Mouse (Mus musculus) mesoderm, embryonic 11.5 days (tissue): Measurements from ENCODE around the gene Gm29776.

Source experiments
- DNase-seq: peaks from one replicate; pipeline ENCODE4 v3.0.0-alpha.2; 2012; ENCODE audit warnings: low read depth, low spot score

Gene Gm29776

DNA sequence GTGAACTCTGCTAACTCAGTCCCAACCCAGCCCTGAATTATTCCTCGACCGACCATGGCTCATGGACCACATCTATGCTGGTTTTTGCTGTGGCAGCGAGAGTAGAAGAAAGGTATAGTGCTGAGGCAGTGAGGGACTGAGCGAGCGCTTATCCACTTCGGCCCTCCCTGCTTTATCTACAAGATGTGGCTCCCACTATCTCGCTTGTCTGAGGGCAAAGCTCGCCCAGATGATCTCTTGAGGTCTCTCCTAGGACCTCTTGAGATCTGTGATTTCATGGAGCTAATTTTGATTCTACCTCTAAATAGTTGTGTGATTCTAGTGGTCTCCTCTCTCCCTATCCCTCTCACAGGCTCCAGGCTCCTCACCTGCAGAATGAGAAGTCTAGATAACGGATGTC, 10.4 kb upstream of the Gm29776 start:
- no peak for DNase-seq

DNA sequence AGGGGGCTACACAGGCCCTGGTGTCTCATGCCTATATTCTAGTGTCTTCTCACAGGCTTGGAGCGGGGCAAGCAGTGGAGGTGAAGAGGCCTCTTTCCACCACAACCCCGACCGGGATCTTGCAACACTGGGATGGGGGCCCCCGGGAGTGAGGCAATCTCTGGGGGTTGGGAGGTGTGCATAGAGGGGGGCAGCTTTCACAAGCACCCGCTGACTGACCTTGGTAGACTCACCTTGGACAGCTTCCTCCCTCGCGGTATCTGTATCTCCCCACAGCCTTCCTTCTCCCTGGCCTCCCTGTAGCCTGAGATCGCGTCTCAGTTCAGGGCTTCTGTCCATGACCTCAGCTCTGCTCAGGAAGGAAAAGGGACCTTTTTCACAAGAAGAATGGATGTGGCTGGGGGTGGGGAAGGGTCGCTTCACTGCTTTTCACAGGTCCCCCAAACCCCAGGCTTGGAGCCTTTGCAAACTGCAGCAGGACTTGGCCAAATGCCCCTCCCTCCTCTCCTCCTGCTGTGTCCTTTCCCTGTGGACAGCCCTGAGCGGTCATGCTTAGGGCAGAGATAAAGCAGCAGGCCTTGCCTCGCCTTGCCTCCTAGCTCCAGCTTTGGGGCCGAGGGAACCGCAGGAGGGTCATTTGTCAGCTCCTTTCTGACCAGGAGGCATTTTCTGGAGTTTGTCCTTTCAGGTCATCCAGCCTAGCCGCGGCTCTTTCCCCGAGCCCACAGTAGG, 8.1 kb upstream of the Gm29776 start:
- no peak for DNase-seq

DNA sequence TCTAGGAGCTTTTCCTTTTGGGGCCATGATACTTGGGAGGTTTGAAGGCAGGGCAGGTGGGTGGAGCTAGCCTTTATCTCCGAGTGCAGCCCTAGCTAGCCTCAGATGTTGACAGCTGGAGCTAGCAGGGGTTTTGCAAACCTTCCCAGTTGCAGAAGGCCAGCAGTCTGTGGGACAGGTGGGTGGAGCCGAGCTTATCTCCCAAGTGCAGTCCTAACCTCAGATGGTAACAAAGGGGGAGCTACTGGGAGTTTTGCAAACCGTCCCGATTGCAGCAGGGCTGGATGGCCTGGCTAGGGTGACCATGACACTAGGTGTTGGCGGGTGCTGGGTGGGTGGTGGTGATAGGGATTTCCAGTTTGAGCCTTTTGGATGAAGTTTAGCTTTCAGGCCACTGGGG, 7.2 kb upstream of the Gm29776 start:
- DNase-seq = no peak

DNA sequence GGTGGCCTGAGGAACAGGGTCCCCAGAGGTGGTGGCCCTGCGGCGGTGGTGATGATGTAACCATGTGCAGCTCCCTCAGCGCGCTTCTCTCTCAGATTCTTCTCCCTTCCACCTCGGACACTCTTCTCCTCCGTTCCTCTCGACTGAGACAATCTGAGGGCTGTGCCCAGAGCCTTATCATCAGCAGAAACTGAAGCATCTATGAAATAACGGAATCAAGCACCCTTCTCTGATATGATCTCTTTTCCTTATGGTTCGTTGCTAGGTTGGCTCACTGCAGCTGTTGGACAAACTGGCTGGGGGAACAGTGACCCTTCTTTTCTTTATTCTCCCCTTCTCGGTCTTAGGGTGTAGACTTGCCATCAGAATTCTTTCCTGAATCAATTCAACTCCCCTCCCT, 4.6 kb upstream of the Gm29776 start:
- no peak for DNase-seq

- peak; percentile 82 for DNase-seq
These were observed 2.7 kb upstream of the Gm29776 start for GRCm38 (mm10) chr14:54701298-54701697.

GRCm38 (mm10) chr14:54699586-54699985, 953 bp upstream of the Gm29776 start:
- DNase-seq = no peak

GRCm38 (mm10) chr14:54696752-54697151, 1.9 kb downstream of the Gm29776 start:
- DNase-seq = no peak

DNA sequence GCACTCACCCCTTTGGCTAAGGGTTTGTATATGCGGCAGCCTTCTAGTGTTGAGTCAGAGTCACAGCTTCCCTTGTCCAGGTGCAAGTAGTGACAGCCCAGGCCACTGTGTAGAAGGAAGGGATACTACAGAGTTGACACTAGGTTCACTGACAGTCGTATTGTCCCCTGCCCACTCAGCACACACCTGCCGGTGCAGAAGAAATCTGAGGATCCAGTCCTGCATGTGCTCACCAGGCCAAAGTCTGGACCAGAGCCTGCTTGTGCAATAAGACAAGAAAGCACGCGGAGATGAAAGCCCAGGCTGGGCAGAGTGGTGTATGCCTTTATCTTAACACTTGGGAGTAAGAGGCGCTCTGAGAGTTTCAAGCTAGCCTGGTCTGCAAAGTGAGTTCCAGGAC, 3.6 kb downstream of the Gm29776 start:
- DNase-seq = no peak

DNA sequence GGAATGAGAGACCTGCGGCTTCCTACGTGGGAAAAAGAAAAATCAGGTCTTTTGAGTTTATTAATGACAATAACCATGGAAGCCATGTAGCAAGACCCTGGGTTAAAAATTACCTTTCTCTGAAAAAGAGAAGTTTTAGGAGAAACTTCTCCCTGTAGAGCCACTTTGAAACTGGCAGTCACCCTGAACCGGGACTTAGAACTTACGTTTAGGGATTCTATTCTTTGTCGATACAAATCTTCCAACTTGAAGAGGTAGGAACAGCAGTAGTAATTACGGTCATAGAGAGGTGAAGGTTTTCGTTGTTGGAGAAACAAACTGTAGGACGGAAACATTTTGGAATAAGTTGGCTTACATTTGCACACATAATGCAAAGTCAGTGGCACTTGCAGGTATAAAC, 11.4 kb downstream of the Gm29776 start:
- no peak for DNase-seq

GRCm38 (mm10) chr14:54686522-54687143, 12.0 kb downstream of the Gm29776 start, which contains the start of gene Acin1:
TSS of gene Acin1 (minus strand) at chr14:54686931.
- peak; percentile 99 for DNase-seq

DNA sequence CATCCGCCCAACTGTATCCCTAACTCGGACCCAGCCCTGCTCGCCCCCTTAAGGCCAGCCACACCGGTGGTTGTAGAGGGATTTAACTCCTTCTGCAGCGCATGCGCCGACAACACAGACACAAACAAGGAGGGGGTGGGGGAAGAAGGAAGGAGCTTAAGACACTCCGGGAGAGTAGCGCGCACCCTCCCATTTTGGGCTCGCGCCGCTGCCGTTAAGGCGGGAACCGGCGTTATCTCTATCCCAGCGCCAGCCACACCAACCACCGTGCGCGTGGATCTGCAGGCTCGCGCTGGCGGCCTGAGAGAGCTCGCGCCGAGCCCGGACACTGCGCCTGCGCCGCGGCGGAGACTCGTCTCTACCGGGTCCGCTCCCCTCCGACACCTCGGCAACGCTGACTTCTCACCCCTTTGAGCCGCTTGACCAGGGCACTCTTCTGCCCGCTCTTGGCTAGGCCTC, 12.5 kb downstream of the Gm29776 start, which contains the start of gene 1700123O20Rik:
Gene 1700123O20Rik (plus strand): TSS at position 154 of the 459 bp plus-strand sequence.
- peak; percentile 94 for DNase-seq

GRCm38 (mm10) chr14:54685471-54685870, 13.2 kb downstream of the Gm29776 start:
- no peak for DNase-seq

- DNase-seq = no peak
These were observed 16.2 kb downstream of the Gm29776 start for GRCm38 (mm10) chr14:54682396-54682795.

DNA sequence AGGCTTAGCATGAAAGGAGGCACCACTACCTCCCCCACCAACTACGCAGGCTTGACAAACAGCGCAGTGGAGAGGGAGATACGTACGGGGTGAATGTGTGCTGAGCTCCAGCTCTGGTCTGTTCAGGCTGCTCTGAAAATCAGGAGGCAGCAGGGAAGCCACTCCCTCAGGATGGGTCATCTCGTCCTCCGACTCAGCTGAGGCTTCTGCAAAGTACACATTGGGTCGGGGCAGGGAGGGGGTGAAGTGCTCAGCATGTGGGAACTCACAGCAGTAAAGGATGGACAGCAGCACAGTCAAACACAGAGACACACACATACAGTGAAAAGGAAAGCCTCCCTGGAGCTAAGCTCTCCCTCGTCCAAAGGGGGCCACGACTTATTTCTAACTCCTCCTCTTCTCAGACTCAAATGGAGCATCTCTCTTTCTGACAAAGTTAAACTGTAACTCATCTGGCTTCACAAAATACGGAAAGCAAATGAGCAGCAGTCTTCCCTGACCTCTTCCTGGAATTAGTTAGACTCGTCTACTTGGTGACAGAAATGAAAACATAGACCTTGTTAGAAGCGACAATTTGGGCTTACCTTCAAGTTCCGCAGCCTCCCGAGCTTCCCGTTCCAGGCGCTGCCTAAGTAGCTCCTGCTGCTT, 19.9 kb downstream of the Gm29776 start:
- no peak for DNase-seq

DNA sequence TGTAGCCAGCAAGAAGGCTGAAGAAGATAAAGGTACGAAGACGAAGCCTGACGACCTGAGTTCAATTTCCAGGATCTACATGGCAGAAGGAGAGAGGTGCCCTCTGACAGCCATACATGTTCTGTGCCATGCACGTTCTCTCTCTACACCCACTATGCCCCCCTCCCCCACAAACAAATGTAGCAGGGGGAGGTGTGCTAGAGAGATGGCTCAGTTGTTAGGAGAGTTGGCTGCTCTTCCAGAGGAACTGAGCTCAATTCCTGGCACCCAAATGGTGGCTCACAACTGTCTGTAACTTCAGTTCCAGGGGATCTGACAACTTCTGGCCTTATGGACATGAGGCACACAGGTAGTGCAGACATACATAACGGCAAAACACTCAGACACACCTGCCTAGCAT, 22.3 kb downstream of the Gm29776 start:
- no peak for DNase-seq

- DNase-seq = no peak
These were observed 24.3 kb downstream of the Gm29776 start for GRCm38 (mm10) chr14:54674317-54674716.

DNA sequence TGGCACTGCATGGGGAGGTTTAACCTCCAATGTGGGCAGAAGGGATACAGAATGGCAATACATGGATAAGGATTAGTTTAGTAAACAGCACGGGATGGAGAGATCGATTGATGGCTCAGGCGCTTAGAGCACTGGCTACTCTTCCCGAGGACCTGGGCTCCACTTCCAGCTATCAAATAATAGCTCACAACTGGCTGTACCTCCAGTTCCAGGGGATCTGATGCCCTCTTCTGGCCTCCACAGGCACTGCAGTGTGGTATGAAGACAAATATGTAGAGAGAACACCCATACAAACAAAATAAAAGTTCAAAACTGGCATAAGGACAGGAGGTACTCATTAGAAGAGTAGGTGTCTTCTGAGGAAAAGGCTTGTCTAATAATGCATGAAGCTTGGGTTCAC, 29.3 kb downstream of the Gm29776 start:
- peak; percentile 27 for DNase-seq

DNA sequence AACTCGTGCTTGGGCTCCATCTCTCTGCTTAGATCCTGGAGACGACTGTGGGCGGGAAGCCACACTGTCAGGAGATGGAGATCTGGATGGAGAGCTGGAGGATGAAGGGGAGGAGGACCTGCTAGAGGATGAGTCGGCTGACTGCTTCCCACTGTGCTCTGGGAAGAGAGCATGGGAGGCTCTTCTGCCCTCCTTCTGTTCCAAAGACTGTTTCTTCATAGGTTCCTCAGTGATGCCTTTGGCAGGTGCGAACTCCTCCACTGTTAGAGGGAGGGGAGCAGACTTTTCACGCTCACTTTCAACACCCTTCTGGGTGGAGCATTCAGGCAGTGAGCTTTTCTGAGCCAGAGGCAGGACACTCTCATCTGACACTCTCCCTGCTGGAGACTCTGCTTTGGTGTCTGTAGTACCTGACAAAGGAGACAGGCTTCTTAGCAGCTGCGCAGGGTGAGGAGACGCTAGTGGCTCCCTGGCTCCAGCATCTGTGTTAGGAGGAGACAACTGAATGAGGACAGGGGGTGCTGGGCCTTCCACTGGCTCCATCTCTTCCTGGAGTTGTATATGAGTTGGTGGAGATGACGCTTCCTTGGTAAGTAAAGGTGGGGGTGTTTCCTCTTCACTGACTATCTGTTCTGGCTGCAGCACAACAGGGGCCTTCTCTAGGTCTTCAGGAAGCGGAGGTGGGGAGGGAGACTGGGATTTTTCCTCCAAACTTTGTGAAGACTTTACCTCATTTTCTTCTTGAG, 34.0 kb downstream of the Gm29776 start:
- DNase-seq = no peak

- peak; percentile 68 for DNase-seq
These were observed 38.6 kb downstream of the Gm29776 start for GRCm38 (mm10) chr14:54660009-54660408.

- DNase-seq = peak; percentile 91
These were observed 45.1 kb downstream of the Gm29776 start for GRCm38 (mm10) chr14:54653496-54653895.

- no peak for DNase-seq
These were observed 45.8 kb downstream of the Gm29776 start for GRCm38 (mm10) chr14:54652787-54653186.

DNA sequence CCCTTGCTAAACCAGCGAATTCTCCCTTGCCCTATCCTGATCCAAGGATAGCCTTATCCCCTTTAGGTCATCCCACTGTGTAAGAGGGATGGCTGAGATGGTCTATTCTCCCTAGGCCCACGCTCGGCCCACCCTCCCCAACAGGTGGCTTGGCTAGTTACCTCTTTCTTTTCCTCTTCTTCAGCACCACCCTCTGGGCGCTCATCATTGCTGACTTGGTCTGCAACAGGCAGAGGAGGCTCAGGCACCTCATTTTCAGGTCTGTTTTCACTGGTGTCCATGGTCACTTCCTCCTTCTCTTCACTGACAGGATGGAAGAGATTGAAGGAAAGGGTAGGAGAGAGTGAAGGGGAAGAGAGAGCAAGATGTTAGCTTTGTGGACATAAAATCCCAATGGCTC, 47.1 kb downstream of the Gm29776 start:
- no peak for DNase-seq
